Mouse (Mus musculus): Measurements from ENCODE around the gene Hspa8.

Hspa8 gene

DNA sequence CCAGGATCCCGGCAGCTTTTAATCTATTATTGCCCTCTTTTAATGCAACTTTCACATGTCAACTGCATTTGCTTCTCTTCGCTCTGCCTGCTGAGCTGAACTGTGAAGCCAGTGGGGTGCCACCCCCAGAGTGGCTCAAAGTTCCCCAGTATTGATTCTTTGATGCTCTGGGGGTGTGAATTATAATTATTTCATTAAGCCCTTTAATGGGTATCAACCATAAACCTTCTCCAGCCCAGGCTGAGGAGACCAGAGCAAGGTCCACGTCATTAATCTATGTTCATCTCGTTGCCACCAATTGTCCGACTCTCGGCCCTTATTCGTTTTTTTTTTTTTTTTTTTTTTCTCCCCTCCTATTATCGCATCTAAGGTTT, 8.1 kb downstream of the Hspa8 start:
- DNase-seq (ENCODE audit: low spot score in 2 of 2), result no peak

DNA sequence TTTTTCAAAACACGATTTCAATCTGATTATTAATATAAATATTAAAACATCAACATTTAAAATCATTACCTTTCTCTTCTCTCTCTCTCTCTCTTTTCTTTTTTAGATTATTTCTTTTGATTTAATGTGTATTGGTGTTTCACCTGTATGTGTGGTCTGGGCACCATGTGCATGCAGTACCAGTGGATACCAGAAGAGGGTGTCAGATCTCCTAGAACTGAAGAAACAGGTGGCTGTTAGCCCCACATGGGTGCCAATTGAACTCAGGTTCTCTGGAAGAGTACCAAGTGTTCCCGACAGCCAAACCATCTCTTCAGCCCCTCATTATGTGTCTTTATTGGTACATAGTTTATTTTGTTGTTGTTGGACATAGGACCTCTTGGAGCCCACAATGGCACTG, 11.1 kb downstream of the Hspa8 start:
- DNase-seq (ENCODE audit: low spot score in 2 of 2), result peak in 1 of 2 experiments; percentile 32

- DNase-seq (ENCODE audit: low spot score in 2 of 2), result peak in 1 of 2 experiments; percentile 16
Observed at GRCm38 (mm10) chr9:40814060-40814459, 13.3 kb downstream of the Hspa8 start.

DNA sequence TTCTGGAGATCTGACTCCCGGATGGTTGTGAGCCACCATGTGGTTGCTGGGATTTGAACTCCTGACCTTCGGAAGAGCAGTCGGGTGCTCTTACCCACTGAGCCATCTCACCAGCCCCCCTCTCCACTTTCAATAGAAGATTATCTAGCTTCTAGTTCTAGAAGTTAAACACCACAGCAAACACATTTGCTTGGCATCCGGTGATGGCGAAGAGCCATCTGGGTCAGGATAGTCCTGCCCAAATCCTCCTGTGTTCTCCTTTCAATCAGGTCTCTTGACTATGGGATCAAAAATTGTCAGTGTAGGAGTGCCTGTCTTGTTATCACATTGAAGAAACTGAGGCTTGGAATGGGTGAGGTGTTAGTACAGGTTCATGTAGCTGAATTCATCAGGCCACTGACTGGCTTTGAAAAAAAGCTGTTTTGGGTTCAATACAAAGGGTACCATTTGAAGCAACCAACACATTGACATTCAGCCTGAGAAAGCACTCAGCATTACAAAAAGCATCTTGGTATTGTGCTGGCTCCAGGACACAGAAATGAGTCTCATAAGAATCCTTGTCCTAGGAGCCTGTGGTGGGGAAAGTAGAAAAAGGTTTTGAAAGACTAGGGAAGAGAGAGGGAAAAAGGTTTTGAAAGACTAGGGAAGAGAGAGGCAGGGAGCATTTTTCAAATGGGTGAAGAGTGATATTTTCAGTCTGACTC, 16.7 kb downstream of the Hspa8 start:
- DNase-seq (ENCODE audit: low spot score in 2 of 2), result no peak

- DNase-seq (ENCODE audit: low spot score in 2 of 2), result no peak
Observed at GRCm38 (mm10) chr9:40825601-40826000, 24.8 kb downstream of the Hspa8 start.

DNA sequence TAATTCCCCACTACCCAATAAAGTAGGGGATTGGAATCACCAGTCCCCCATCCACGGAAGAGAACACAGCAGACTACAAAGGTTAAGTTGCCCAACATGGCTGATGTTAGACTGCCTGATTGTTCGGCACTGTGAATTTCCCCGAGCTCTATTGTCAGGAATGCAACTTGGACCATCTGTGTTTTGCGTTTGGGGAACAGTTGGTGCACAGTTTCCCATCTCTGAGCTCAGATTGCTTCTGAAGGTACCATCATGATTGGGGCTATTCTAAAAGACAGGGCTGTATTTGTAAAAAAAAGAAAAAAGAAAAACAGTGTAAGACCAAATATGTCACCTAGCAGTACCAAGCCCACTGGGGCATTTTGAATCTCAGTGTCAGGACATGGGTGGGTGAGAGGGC, 26.6 kb downstream of the Hspa8 start:
- no peak for DNase-seq (ENCODE audit: low spot score in 2 of 2)

DNA sequence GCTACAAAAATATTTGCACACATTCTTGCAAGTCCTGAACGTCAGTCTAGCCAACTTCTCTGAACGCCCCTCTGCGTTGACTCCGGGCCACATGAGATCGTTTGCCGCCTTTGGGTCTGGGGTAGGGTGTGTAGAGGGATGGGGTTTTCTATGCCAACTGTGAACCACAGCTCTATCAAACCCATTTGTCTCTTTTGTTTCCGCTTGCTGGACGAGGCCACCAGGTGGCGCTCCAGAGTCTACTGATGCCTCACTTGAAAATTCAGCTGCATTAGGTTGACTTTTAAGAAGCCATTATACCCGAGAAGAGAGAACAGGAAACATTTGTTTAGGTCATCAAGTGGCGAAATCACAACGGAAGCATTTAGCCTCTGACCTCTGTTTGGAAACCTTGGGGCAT, 33.8 kb downstream of the Hspa8 start:
- DNase-seq (ENCODE audit: low spot score in 2 of 2), result peak; percentile 39 to 69

DNA sequence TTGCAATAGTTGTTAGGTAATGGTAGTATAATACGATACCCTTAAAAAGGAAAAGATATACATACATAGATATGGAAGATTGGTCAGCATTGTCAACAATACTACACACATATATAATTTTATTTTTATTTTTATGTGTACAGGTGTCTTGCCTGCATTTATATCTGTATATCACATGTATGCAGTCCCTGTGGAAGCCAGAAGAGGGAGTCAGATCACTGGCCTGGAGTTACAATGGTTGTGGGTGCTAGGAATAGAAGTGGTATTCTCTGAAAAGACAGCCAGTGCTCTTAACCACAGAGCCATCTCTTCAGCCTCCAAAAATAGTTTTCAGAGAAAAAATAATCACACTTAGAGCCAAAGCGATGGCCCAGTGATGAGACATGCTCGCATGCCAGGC, 35.9 kb downstream of the Hspa8 start:
- no peak for DNase-seq (ENCODE audit: low spot score in 2 of 2)

GRCm38 (mm10) chr9:40839662-40840061, 38.9 kb downstream of the Hspa8 start:
- DNase-seq (ENCODE audit: low spot score in 2 of 2), result no peak

DNA sequence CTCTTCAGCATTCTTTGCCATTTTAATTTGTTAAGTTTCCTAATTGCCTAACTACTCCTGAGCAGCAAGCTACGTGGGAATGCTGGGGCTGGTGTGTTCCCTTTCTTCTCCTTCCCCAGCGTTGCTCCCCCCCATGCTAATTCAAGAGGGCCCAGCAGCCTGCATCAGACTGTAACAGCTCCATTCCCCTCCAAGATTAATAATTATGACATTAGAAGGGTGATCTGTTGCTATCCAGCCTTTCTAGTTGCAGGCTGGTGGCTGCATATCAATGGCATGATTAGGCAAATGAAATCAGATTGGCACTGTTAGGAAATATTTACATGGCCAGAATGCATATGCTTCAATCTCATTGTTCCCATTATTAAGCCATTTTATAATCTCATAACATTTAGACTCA, 50.7 kb downstream of the Hspa8 start:
- DNase-seq (ENCODE audit: low spot score in 2 of 2), result no peak

DNA sequence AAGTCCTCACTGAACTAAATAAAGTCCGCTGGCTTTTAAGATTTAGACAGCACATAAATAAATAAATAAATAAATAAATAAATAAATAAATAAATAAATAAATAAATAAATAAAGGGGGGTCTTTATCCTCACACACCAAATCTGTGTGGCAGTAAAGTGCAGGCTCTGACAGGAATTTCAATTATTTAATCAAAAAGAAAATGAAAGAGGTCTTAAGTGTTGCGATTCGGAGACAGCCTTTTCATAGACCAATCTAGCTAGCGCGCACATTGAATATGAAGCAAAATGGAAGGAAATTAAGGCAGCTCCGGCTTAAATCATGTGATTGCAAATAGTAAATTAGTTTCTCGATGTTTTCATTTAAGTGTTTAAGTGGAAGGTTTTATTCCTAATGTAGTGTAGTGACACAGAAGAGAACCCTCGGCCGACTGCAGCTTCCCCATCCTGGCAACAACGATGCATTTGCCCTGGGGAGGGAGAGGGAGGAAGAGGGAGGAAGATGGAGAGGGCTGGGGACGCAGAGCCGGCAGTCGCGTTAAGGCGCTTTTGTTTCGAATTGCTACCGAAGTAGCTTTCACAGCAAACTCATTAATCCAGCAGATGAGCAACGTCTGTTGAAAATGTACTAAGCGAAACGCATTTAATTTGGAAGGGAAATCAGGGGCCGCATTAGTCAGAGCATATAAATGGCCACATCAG, 57.8 kb downstream of the Hspa8 start:
- no peak for DNase-seq (ENCODE audit: low spot score in 2 of 2)

- DNase-seq (ENCODE audit: low spot score in 2 of 2), result no peak
Observed at GRCm38 (mm10) chr9:40859196-40859595, 58.4 kb downstream of the Hspa8 start.
